Mouse (Mus musculus) liver, adult 2 months (tissue): ENCODE data around the gene Zfp280c.

Experiments
- CTCF ChIP-seq: fragments of 200-500 bp; IDR thresholded peaks from 2 replicates; pipeline ENCODE4 v1.5.1; 2011; ENCODE audit warnings: low read depth, low read length, control low read depth
- POLR2A ChIP-seq: fragments of 200-500 bp; IDR thresholded peaks from 2 replicates; pipeline ENCODE4 v1.6.1; 2011; ENCODE audit warnings: low read length, control low read depth; ENCODE audit not compliant: insufficient read depth; ENCODE audit errors: extremely low read depth

GRCm38 (mm10) chrX:48521651-48522050 lies 72.7 kb downstream of the Zfp280c start:
- TF ChIP-seq CTCF (no peak), POLR2A (no peak)
